Mouse (Mus musculus): ENCODE results near the gene Bbs1.

DNA sequence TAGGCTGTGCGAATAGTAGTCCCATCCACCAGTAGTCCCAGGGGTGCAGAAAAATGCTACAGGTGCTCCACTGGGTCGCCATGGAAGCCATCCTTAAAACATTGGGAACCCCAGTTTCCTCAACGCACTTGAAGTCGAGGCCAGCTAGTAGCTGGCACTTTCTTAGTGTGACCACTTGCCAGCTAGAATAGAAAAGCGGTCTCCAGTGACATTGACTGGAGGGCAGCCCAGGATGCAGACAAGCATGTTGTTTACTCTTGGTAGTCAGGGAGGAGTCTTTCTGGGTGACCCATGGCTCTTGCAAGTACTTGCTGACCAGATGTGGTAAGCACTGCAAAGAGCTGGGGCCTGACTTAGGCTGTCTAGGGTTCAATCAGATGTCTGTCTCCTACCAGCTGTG, 22.4 kb upstream of the Bbs1 start:
- no peak for TF ChIP-seq CTCF (conservative IDR thresholded peaks at IDR 0.05; ENCODE audit: low read length)
- TF ChIP-seq POU5F1 (IDR thresholded peaks at IDR 0.05; ENCODE audit: borderline replicate concordance, low read length), result no peak
- TF ChIP-seq NANOG (IDR thresholded peaks at IDR 0.05; ENCODE audit: borderline replicate concordance, low read length), result no peak

Measured in E14TG2a.4 (cell line).